Mouse (Mus musculus): ENCODE results near the gene Syt13. TPM values are rescaled to one million over a fixed set of nuclear protein-coding genes. Genes with fewer than 3 reads are reported as not detected.

Syt13 gene
- total and polyA plus RNA-seq, 3 experiments, result 0.10 to 0.47 (median 0.36) TPM

- Histone ChIP-seq H3K79me2 (replicated peaks; ENCODE audit: control insufficient read depth, insufficient read depth, low read length) (no peaks in the 10 kb centered on the region), H3K27ac (no peak overlapping the region), H3K36me3 (ENCODE audit: control insufficient read depth, insufficient read depth, low read length) (no peaks in the 10 kb centered on the region), H3K27me3 (ENCODE audit: control insufficient read depth, insufficient read depth, low read length) (no peaks in the 10 kb centered on the region), H3K4me3 (no peak overlapping the region), H3K4me1 (ENCODE audit: control insufficient read depth, insufficient read depth, low read length) (peaks cover under 1% of the 10 kb centered on the region; the same call in 1 of the 2 replicates), H3K9ac (ENCODE audit: low read depth, low read length) (no peak overlapping the region)
- WGBS, result 77% methylated on average over 8 of the region's 8 CpGs
- intact Hi-C loops (cut with DNase I), result loop anchor here (10.0 kb wide), 1 partner anchor 212 kb away; no protein-coding TSS in a partner anchor
- DNase-seq, result no peak
- TF ChIP-seq POLR2A (IDR thresholded peaks at IDR 0.05; ENCODE audit: insufficient read depth, low read depth, low read length) (no peak), EP300 (IDR thresholded peaks at IDR 0.05; ENCODE audit: insufficient read depth, low read depth, low read length) (no peak), CTCF (IDR thresholded peaks at IDR 0.05) (no peak)
These were observed 67.8 kb downstream of the Syt13 start for GRCm38 (mm10) chr2:92982591-92983272.

GRCm38 (mm10) chr2:92983273-92983620 is 68.3 kb downstream of the Syt13 start:
- no peak overlapping the region for H3K27ac ChIP-seq
- no peaks in the 10 kb centered on the region for H3K36me3 ChIP-seq (ENCODE audit: control insufficient read depth, insufficient read depth, low read length)
- H3K4me1 ChIP-seq (ENCODE audit: control insufficient read depth, insufficient read depth, low read length), result peaks cover 3% of the 10 kb centered on the region; the same call in 1 of the 2 replicates
- WGBS, result 48% methylated on average over 4 of the region's 4 CpGs
- DNase-seq, result no peak
- no peaks in the 10 kb centered on the region for H3K27me3 ChIP-seq (ENCODE audit: control insufficient read depth, insufficient read depth, low read length)
- H3K79me2 ChIP-seq (replicated peaks; ENCODE audit: control insufficient read depth, insufficient read depth, low read length), result no peaks in the 10 kb centered on the region
- intact Hi-C loops (cut with DNase I), result loop anchor here (10.0 kb wide), 1 partner anchor 212 kb away; no protein-coding TSS in a partner anchor
- no peak for TF ChIP-seq CTCF (IDR thresholded peaks at IDR 0.05)
- no peak for TF ChIP-seq EP300 (IDR thresholded peaks at IDR 0.05; ENCODE audit: insufficient read depth, low read depth, low read length)
- TF ChIP-seq POLR2A (IDR thresholded peaks at IDR 0.05; ENCODE audit: insufficient read depth, low read depth, low read length), result no peak
- H3K9ac ChIP-seq (ENCODE audit: low read depth, low read length), result no peak overlapping the region
- H3K4me3 ChIP-seq, result no peak overlapping the region

GRCm38 (mm10) chr2:92984321-92985108 is 69.6 kb downstream of the Syt13 start:
- intact Hi-C loops (cut with DNase I), result loop anchor here (5.0 to 10.0 kb wide), 3 partner anchors 63 to 210 kb away; partner anchors contain the start of gene Prdm11
- Histone ChIP-seq H3K36me3 (ENCODE audit: control insufficient read depth, insufficient read depth, low read length) (no peaks in the 10 kb centered on the region; the same call in 1 of the 2 replicates), H3K4me3 (no peak overlapping the region), H3K27me3 (ENCODE audit: control insufficient read depth, insufficient read depth, low read length) (no peaks in the 10 kb centered on the region), H3K27ac (no peak overlapping the region), H3K4me1 (ENCODE audit: control insufficient read depth, insufficient read depth, low read length) (peaks cover 9% of the 10 kb centered on the region), H3K79me2 (replicated peaks; ENCODE audit: control insufficient read depth, insufficient read depth, low read length) (no peaks in the 10 kb centered on the region), H3K9ac (ENCODE audit: low read depth, low read length) (no peak overlapping the region)
- TF ChIP-seq CTCF (IDR thresholded peaks at IDR 0.05), result no peak
- DNase-seq, result no peak
- WGBS, result 83% methylated on average over 7 of the region's 7 CpGs

GRCm38 (mm10) chr2:92985171-92985570 is 70.3 kb downstream of the Syt13 start:
- Histone ChIP-seq H3K9ac (ENCODE audit: low read depth, low read length) (no peak overlapping the region), H3K27me3 (ENCODE audit: control insufficient read depth, insufficient read depth, low read length) (no peaks in the 10 kb centered on the region), H3K36me3 (ENCODE audit: control insufficient read depth, insufficient read depth, low read length) (no peaks in the 10 kb centered on the region; the same call in 1 of the 2 replicates), H3K79me2 (replicated peaks; ENCODE audit: control insufficient read depth, insufficient read depth, low read length) (no peaks in the 10 kb centered on the region), H3K27ac (no peak overlapping the region), H3K4me3 (no peak overlapping the region), H3K4me1 (ENCODE audit: control insufficient read depth, insufficient read depth, low read length) (peaks cover 9% of the 10 kb centered on the region)
- no peak for DNase-seq
- WGBS, result 90% methylated on average over 2 of the region's 2 CpGs
- intact Hi-C loops (cut with DNase I), result loop anchor here (5.0 to 10.0 kb wide), 3 partner anchors 62 to 210 kb away; partner anchors contain the start of gene Prdm11
- TF ChIP-seq POLR2A (IDR thresholded peaks at IDR 0.05; ENCODE audit: insufficient read depth, low read depth, low read length) (no peak), CTCF (IDR thresholded peaks at IDR 0.05) (no peak), EP300 (IDR thresholded peaks at IDR 0.05; ENCODE audit: insufficient read depth, low read depth, low read length) (no peak)

- no peak overlapping the region for H3K4me3 ChIP-seq
- no peaks in the 10 kb centered on the region; the same call in 1 of the 2 replicates for H3K36me3 ChIP-seq (ENCODE audit: control insufficient read depth, insufficient read depth, low read length)
- H3K27ac ChIP-seq, result no peak overlapping the region
- no peak overlapping the region for H3K9ac ChIP-seq (ENCODE audit: low read depth, low read length)
- no peaks in the 10 kb centered on the region for H3K79me2 ChIP-seq (replicated peaks; ENCODE audit: control insufficient read depth, insufficient read depth, low read length)
- H3K27me3 ChIP-seq (ENCODE audit: control insufficient read depth, insufficient read depth, low read length), result no peaks in the 10 kb centered on the region
- H3K4me1 ChIP-seq (ENCODE audit: control insufficient read depth, insufficient read depth, low read length), result peaks cover 9% of the 10 kb centered on the region
- TF ChIP-seq CTCF (IDR thresholded peaks at IDR 0.05) (no peak), EP300 (IDR thresholded peaks at IDR 0.05; ENCODE audit: insufficient read depth, low read depth, low read length) (no peak), POLR2A (IDR thresholded peaks at IDR 0.05; ENCODE audit: insufficient read depth, low read depth, low read length) (no peak)
- DNase-seq, result no peak
- intact Hi-C loops (cut with DNase I), result loop anchor here (5.0 to 10.0 kb wide), 3 partner anchors 62 to 209 kb away; partner anchors contain the start of gene Prdm11
- 81% methylated on average over 7 of the region's 7 CpGs for WGBS
These were observed 70.7 kb downstream of the Syt13 start for GRCm38 (mm10) chr2:92985600-92985999.

Data from heart, adult 2 months (tissue).